Mouse (Mus musculus) E14TG2a.4 (cell line): ENCODE measurements at regions not wholly inside any gene's neighbourhood (a gene's known extent, or its start where the extent isn't known, plus 50 kb on each side); places are given as distances from the start of the nearest gene placed in this dataset.

Experiments
- H3K27me3 ChIP-seq: 2 replicates; pipeline ENCODE4 v1.6.1; 2014; ENCODE audit warnings: low read length, control low read depth; ENCODE audit not compliant: insufficient read depth
- H3K36me3 ChIP-seq: 2 replicates; pipeline ENCODE4 v1.6.1; 2014; ENCODE audit warnings: low read length, control low read depth; ENCODE audit not compliant: insufficient read depth
- H3K4me1 ChIP-seq: replicated peaks from 2 replicates; pipeline ENCODE4 v1.6.1; 2014; ENCODE audit warnings: low read depth, low read length, control low read depth
- H3K4me3 ChIP-seq: replicated peaks from 2 replicates; pipeline ENCODE4 v1.5.1; 2014; ENCODE audit warnings: mild to moderate bottlenecking, low read length
- H3K9me3 ChIP-seq: 2 replicates; pipeline ENCODE4 v1.6.1; 2014; ENCODE audit warnings: low read length, control low read depth
- CTCF ChIP-seq: conservative IDR thresholded peaks from 2 replicates; pipeline ENCODE4 v1.5.1; 2014; ENCODE audit warnings: low read length
- NANOG ChIP-seq: IDR thresholded peaks from 2 replicates; pipeline ENCODE4 v1.6.1; 2014; ENCODE audit warnings: borderline replicate concordance, low read length, mixed read lengths
- POU5F1 ChIP-seq: IDR thresholded peaks from 2 replicates; pipeline ENCODE4 v1.6.1; 2014; ENCODE audit warnings: low read length, borderline replicate concordance

- Histone ChIP-seq H3K27me3 (no peaks in the 10 kb centered on the region), H3K4me1 (peaks cover 12% of the 10 kb centered on the region), H3K4me3 (no peak overlapping the region), H3K36me3 (no peaks in the 10 kb centered on the region), H3K9me3 (peaks cover 21% of the 10 kb centered on the region)
- TF ChIP-seq CTCF (no peak), NANOG (peak; percentile 91), POU5F1 (no peak)
Measured at GRCm38 (mm10) chr11:55820479-55820878, 212.5 kb upstream of the Glra1 start.

DNA sequence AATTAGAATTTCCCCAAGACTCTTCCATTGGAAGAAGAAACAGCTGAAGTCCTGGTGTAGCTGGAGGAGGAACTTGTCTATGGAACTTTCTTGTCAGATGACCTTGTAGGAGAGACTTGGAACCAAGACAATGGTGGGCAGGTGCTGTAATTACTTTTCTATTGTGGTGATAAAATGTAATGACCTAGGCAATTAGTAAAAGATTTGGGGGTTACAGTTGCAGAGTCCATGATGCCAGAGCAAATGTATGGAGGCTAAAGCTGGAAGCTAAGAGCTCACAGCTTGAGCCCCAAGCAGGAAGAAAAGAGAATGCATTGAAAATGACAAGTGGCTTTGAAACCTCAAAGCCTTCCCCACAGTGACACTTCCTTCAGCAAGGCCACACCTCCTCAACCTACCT lies 208.6 kb upstream of the Glra1 start:
- Histone ChIP-seq H3K36me3 (no peaks in the 10 kb centered on the region), H3K4me3 (no peak overlapping the region), H3K27me3 (no peaks in the 10 kb centered on the region), H3K9me3 (peaks cover 28% of the 10 kb centered on the region), H3K4me1 (peaks cover 12% of the 10 kb centered on the region)
- TF ChIP-seq CTCF (no peak), NANOG (peak; percentile 75; the same call in 1 of the 2 replicates), POU5F1 (no peak)

DNA sequence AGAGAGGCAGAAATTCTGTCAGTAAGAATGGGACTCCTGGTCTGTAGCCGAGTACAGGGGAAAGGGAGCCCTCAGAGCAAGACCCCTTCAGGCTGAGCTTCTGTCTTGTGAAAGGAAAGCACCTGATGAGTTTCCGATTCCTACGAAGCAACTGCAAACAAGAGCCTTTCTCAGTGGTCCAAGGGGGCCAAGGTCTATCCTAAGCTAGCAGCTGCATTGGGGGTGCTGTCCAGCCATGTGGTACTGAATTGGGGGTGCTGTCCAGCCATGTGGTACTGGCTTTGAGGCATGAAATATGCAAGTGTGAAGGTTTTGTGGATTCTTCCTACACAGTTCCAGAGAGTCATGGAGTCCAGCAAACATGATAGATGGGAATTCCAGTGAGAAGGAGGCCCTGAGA lies 202.7 kb upstream of the Glra1 start:
- no peaks in the 10 kb centered on the region for H3K4me1 ChIP-seq
- peaks cover 9% of the 10 kb centered on the region for H3K9me3 ChIP-seq
- H3K36me3 ChIP-seq = no peaks in the 10 kb centered on the region
- TF ChIP-seq POU5F1 (no peak), CTCF (no peak), NANOG (no peak)
- no peaks in the 10 kb centered on the region for H3K27me3 ChIP-seq
- no peak overlapping the region for H3K4me3 ChIP-seq

DNA sequence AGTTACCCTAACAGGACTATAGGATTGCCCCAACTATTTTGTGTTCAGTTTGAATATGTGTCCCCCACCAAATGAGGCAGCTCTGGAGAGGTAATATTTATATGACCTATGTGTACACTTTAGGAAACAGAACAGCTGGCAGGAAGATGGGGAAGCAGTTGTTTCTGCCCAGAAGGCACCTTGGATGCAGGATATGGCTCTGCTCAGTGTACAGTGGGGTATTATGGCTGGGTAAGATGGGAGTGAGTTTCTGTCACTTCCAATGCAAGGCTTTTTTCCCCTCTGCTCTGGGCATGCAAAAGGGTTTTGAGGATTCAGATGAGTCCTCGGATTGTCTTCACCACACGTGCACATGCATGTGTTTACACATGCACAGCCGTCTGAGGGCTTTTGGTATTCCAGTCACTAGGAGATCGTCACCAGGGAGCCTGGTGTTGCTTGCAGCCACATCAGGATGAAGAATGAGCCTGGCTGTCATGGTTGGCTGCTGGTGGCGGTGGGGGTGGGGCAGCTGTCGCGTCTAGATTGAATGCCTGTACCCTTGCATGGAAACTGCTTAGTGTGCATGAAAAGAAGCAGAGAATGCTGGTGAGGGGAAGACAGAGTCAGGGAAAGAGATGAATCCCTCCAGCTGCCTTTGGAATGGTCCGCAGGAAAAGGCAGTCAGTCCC lies 183.3 kb upstream of the Glra1 start:
- no peaks in the 10 kb centered on the region for H3K27me3 ChIP-seq
- TF ChIP-seq NANOG (no peak), CTCF (no peak), POU5F1 (no peak)
- no peaks in the 10 kb centered on the region for H3K36me3 ChIP-seq
- H3K4me3 ChIP-seq = no peak overlapping the region
- no peaks in the 10 kb centered on the region for H3K4me1 ChIP-seq
- peaks cover 3% of the 10 kb centered on the region; the same call in 1 of the 2 replicates for H3K9me3 ChIP-seq

DNA sequence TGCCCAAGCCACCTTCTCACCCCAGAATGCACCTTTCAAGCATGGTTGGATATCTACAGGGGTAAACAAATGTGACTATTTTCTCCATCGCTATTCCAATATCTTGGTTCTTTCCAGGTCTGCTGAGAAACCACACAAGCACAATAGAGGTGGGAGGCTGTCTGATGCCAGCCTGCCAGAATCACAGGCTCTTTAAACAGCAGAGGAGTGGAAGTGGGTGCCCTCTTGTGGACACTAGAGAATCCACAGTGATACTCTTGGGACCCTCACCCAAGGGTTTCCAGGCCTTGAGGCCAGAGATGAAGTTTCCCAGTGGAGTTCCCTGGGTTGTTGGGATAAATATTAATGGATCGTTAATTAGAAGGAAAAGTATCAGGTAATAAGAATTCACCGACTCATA lies 181.6 kb upstream of the Glra1 start:
- H3K27me3 ChIP-seq = no peaks in the 10 kb centered on the region
- no peaks in the 10 kb centered on the region for H3K36me3 ChIP-seq
- H3K4me1 ChIP-seq = no peaks in the 10 kb centered on the region
- TF ChIP-seq CTCF (peak; percentile 48), POU5F1 (no peak)
- H3K4me3 ChIP-seq = no peak overlapping the region
- no peaks in the 10 kb centered on the region; the same call in 1 of the 2 replicates for H3K9me3 ChIP-seq

GRCm38 (mm10) chr11:55781044-55781443 lies 173.0 kb upstream of the Glra1 start:
- Histone ChIP-seq H3K36me3 (no peaks in the 10 kb centered on the region), H3K9me3 (no peaks in the 10 kb centered on the region)

DNA sequence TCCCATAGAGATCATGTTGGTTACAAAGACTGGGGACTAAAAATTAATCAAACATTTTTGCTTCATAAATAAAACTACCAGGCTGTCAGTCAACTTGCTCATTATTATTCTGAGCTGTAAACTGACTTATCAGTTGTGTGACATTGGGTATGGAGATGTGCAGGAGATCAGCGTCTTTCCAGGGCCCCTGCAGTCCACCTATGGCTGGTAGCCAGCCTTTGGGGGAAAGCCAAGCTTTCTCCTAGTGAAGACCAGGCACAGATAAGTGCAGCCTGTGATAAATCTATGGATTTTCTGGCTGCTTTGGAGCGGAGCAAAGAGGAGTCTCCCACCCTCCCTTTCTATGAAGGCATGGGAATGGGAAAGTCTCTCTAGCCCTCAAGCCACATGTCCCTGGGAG lies 172.0 kb upstream of the Glra1 start:
- Histone ChIP-seq H3K4me1 (no peaks in the 10 kb centered on the region), H3K4me3 (no peak overlapping the region), H3K27me3 (no peaks in the 10 kb centered on the region; the same call in 1 of the 2 replicates), H3K9me3 (no peaks in the 10 kb centered on the region), H3K36me3 (no peaks in the 10 kb centered on the region)
- TF ChIP-seq POU5F1 (no peak), CTCF (no peak), NANOG (no peak)

More at GRCm38 (mm10) chr11:55781044-55781443, 173.0 kb upstream of the Glra1 start:
- TF ChIP-seq CTCF (no peak), POU5F1 (no peak), NANOG (no peak)
- H3K27me3 ChIP-seq = no peaks in the 10 kb centered on the region; the same call in 1 of the 2 replicates
- H3K4me3 ChIP-seq = no peak overlapping the region
- H3K4me1 ChIP-seq = no peaks in the 10 kb centered on the region

GRCm38 (mm10) chr11:55773283-55773682 lies 165.3 kb upstream of the Glra1 start:
- Histone ChIP-seq H3K36me3 (no peaks in the 10 kb centered on the region), H3K27me3 (no peaks in the 10 kb centered on the region), H3K4me3 (no peak overlapping the region), H3K4me1 (peaks cover 4% of the 10 kb centered on the region; the same call in 1 of the 2 replicates), H3K9me3 (no peaks in the 10 kb centered on the region)
- TF ChIP-seq POU5F1 (no peak), CTCF (peak; percentile 15; the same call in 1 of the 2 replicates)

DNA sequence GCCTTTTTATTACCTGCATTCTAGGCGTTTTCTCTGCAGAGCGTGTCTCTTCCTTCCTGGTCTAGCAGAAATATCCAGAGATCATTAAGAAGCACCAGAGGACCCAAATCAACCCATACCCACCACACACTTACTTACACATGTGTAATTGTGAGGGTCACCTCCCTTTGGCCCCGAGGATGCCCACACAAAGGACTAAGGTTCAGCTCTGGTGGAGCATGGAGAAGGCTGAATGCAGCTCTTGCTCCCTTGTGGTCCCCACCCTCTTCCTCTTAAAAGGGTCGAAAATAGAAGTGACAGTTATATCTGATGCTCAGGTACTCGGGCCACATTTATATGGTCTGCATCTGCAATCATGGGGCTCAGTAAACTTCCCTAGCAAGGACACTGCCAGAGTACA lies 164.5 kb upstream of the Glra1 start:
- TF ChIP-seq CTCF = no peak
- no peaks in the 10 kb centered on the region for H3K36me3 ChIP-seq
- no peak overlapping the region for H3K4me3 ChIP-seq
- H3K4me1 ChIP-seq = peaks cover 4% of the 10 kb centered on the region; the same call in 1 of the 2 replicates
- no peaks in the 10 kb centered on the region for H3K27me3 ChIP-seq
- no peaks in the 10 kb centered on the region for H3K9me3 ChIP-seq
